Mouse (Mus musculus) kidney, postnatal 36 days (tissue): Measurements from ENCODE around the gene Hnf1a.
"Not testable (repeated sequence)": the region's sequence is repeated elsewhere in the genome, so short reads cannot be mapped to it uniquely, and the experiment has no call there.

Experiments used
- DNase-seq, 2 experiments: peaks; one replicate each; pipeline ENCODE4 v3.0.0; 2021 to 2022; ENCODE audit warnings: mixed read lengths in 2 of 2

The Hnf1a gene

GRCm38 (mm10) chr5:114942766-114943130, 28.1 kb downstream of the Hnf1a start:
- DNase-seq, result no peak

DNA sequence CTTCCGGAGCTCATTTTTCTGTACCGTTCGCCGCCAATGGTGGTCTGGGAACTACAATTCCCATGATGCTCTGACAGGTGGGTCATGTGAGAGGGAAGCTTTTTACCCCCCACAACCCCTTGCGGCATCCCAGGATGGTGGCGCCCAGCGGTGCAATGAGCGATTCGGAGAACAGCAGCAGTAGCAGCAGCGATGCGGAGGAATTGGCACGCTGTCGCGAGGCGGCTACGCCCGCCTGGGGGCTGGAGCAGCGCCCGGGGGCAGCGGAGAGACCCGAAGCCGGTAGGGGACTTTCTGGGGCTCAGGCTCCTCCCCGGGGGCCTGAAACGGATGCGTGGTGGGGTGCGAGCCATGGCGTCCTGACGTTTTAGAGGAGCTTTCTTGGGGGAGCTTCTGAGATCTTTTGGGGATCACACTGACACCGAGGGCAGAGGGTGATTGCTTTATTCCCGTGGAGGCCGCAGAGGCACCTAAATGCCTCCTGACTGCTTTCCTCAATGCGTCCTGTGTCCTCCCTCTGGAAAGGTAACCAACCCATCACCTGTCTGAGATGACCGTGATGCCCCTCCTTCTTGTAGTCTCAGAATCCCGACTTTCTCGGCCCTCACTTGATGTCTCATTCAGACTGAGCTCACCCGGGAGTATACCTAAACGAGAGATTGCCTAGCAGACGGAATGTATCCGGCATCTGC, 28.7 kb downstream of the Hnf1a start, which contains the start of gene 2210016L21Rik:
2210016L21Rik (plus strand) TSS at position 85 of the 692 bp plus-strand sequence.
- peak; percentile 89 to 90 for DNase-seq

GRCm38 (mm10) chr5:114941138-114941537, 29.8 kb downstream of the Hnf1a start:
- DNase-seq, result not testable (repeated sequence)

DNA sequence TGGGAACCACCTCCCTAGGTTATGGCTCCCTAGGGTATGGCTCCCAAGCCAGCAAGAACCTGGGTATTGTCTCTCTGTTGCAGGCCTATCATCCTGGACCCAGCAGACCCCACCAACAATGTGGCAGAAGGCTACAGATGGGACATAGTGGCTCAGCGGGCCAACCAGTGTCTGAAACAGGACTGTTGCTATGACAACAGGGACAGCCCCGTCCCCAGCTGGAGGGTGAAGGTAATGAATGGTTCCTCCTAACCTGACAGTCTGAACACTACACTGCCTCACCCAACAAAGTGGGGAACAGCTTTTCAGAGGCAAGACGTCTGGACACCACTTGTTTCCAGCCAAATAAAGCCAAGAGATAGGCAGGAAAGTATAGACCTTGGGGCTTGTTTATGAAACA, 35.1 kb downstream of the Hnf1a start:
- DNase-seq, result no peak

DNA sequence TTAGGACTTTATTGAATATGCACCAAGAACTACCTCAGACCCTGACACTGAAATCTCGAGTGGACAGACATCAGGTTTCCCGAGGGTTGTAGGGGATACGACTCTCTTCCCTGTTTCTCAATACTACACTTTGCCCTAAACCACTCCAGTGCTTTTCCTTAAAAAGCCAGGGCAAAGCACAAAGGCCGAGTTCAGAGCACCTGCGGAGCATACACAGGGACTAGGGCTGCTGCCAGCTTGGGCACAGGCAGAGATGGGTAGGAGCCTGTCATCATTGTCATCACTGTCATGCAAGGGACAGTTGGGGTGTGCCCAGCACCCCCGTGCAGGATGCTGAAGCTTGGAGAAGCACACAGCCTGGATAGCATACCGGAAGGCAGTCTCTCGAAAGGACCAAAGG, 37.7 kb downstream of the Hnf1a start:
- peak; percentile 59 to 63 for DNase-seq

DNA sequence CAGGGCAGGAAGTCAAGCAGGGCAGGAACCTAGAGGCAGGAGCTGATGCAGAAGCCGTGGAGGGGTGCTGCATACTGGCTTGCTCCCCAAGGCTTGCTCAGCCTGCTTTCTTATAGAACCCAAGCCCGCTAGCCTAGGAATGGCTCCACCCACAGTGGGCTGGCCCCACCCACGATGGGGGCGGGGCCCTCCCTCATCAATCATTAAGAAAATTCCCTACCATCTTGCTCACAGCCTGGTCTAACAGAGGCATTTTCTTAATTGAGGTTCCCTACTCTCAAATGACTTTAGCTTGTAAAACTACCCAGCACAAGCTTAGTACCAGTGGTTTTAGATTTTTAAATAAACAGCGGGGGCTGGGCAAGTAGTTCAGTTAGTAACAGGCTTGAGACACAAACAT, 39.3 kb downstream of the Hnf1a start:
- no peak for DNase-seq

- peak in 1 of 2 experiments; percentile 15 for DNase-seq
These were observed 44.1 kb downstream of the Hnf1a start for GRCm38 (mm10) chr5:114926753-114927152.

DNA sequence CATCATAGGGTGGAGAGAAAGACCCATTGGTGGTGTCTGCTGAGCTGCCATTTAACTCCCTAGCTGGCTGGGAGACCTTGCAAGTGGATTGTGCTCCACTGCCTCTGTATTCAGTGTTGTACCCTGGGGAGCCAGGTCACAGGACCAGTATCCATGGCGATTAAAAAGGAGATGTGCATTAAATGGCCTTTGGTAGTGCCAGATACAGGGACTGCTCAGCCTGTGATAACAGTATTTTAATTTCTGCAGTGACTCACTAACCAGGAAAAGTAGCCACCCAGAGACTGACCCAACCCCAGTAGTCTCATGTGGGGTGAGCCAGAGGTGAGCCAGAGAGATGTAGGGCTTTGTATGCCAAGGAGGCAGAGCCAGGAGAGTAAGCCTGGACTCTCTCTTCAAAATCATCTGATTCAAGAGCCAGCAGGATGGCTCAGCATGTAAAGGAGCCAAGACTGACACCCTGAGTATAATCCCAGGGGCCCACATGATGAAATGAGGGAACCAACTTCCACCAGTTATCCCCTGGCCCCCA, 44.7 kb downstream of the Hnf1a start:
- DNase-seq, result no peak

GRCm38 (mm10) chr5:114922998-114923473, 47.9 kb downstream of the Hnf1a start, which contains the start of gene Oasl1:
TSS of gene Oasl1 (plus strand) at chr5:114923240.
- peak; percentile 67 to 79 for DNase-seq

DNA sequence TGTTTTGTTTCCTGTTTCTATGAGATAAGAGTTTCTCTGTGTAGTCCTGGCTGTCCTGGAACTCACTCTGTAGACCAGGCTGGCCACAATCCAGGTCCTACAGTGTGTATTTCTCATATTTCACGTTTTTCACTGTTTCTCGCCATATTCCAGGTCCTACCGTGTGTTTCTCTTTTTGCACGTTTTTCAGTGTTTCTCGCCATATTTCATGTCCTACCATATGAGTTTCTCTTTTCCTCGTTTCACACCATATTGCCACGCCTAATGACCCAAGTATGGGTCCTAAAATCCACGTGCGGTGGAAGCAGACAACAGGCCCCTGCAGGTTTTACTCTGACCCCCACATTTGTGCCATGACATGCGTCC, 48.5 kb downstream of the Hnf1a start:
- DNase-seq, result peak in 1 of 2 experiments; percentile 20

DNA sequence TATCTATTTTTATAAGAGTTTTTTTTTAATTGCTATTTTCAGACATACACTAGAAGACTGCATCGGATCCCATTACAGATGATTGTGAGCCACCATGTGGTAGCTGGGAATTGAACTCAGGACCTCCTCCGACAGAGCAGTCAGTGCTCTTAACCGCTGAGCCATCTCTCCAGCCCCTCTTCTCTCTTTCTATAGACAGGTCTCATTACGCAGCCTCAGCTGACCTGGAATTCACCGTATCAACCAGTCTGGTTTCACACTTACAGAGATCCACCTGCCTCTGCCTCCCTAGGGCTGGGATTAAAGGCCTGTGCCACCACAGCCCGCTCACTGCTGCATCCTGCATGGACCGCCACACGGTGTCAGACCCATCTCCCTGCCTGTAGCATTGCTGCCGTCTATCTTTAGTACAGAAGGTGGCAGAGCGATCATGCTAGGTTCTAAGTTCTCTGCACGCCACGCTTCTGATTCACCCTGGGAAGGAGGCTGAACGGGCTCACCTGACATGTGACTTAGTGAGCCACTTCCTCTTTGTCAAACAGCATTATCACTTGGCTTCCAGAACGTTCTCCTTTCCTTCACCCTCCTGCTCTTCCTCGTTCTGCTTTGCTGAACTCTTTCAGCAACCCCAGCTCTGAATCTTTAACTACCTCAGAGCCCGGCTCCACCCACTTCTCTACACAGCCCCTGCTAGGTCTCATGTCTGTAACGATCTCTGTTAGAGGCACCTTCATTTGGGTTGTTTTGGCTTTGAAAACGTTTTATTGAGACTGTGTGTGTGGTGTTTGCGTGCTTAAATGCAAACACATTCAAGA, 49.1 kb downstream of the Hnf1a start:
- peak; percentile 54 to 64 for DNase-seq

GRCm38 (mm10) chr5:114917357-114917756, 53.5 kb downstream of the Hnf1a start:
- DNase-seq, result not testable (repeated sequence)

DNA sequence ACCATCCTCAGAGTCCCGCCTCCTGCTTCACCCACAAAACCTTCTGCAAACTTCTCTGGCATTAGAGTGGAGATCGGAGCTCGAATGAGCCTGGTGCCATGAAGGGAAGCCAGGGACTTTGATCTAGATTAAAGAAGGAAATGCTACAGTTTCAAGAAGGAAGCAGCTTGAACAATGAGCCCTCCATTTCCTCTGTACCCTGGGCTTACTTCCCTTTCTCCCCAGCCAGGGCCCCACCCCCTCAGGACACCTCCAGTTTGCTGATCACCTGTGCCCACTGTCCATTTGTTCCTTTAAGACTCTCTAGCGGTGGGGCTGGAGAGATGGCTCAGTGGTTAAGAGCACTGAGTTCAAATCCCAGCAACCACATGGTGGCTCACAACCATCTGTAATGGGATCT, 54.1 kb downstream of the Hnf1a start:
- peak in 1 of 2 experiments; percentile 23 for DNase-seq

- DNase-seq, result no peak
These were observed 55.0 kb downstream of the Hnf1a start for GRCm38 (mm10) chr5:114915854-114916253.

GRCm38 (mm10) chr5:114914855-114915254, 56.0 kb downstream of the Hnf1a start:
- no peak for DNase-seq

DNA sequence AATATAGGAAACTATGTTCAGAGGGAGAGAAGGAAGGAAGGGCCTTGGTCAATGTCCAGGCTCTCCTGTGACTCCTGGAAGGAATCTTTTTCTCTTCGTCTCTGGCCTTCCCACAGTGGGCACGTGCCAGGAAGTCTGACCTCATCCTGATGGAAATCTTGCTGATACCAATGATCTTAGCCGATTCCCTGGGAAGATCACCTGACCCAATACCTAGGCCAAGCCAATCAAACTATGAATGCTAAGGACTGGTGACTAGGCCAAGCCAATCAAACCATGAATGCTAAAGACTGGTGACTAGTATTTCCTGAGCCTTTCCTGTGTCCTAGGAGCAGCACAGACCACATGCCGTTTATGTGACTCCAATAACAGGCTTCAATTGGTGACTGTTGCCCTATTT, 57.2 kb downstream of the Hnf1a start:
- DNase-seq, result peak; percentile 42 to 46

DNA sequence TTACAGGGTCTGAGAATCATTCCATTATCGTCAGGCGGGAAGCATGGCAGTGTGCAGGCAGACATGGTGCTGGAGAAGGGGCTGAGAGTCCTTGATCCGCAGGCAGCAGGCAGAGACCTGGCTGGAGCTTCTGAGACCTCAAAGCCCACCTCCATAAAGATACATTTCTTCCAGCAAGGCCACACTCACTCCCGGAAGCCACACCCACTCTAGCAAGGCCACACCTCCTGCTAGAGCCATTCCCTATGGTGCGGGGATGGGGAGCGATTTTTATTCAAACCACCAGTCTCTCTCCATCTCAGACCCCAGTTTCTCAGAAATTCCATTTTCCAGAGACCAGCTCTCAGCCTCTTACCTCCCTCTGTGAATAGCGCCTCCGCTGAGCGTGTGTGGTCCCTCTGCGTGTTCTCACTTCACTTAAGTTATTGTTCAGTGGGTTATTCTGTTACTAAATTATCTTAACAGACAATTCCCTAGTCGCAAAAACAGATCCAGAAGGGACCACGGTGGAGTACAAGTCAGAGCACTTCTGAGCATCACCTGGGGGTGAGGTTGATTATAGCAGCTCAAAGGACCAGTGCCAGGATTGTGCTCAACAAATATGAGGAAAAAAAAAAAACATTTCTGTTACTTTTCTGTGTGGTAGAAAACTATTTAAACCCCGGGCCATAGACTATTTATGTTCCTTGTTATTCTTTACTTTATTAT, 62.1 kb downstream of the Hnf1a start:
- no peak for DNase-seq

DNA sequence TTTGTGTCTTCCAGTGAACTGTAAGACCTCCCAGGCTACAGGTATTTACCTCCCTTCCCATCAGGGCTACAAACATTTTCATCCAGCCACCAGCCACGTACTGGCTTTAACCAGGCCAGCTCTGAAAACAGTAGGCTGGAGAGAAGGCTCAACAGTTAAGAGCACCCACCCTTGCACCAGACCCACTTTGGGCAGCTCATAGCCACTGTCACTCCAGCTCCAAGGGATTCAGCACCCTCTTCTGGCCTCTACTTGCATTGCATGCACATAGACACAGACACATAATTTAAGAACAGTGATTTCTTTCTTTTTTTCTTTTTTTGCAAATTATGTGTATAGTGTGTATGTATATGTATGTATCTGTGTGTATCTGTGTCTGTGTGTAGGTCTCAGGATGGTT, 68.5 kb downstream of the Hnf1a start:
- DNase-seq, result peak; percentile 42 to 81
